19 mouse cellular contexts compared by ENCODE assay signal in the genomic region with DNA sequence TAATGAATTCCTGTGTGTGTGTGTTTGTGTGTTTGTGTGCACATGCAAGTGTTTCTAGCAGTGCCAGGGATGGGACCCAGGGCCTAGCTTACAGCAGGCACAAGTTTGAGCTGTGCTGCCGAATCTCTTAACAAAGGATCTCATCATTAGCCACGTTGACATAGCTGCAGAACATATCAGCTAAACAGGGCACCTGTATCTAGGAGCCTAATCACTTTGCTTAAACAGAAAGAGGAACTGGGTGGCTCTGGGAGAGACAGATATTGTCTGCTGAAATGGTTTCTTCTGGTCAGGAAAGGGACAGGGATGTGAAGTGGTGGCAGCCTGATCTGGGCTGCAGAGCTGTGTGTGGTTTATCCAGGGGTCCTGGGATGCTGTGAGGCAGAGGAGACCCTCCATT.
DNase-seq lines count a peak whose midpoint lies in the region; ATAC-seq and TF ChIP-seq lines count a peak whose summit lies in the region.
"Had no signal": no experiment of that assay in that cellular context is flagged by ENCODE, and none has a peak within 500 bp of the region (broad histone marks: within the 10 kb centered on the region; RNA-seq: fewer than 3 reads in every experiment).

No protein-coding gene starts in this region.

- no peak overlapping the region for H3K9ac ChIP-seq in embryonic facial prominence, embryonic 12.5 days
- no peak overlapping the region for H3K9ac ChIP-seq in kidney, postnatal 0 days (ENCODE audit: low read depth, low read length)
- no peak overlapping the region for H3K9ac ChIP-seq in stomach, postnatal 0 days (ENCODE audit: low read length)
- H3K9ac ChIP-seq: hindbrain, embryonic 14.5 days; intestine, embryonic 15.5 days; lung, embryonic 15.5 days; neural tube, embryonic 15.5 days had no signal

- peak overlapping the region; percentile 48 for H3K27ac ChIP-seq in embryonic facial prominence, embryonic 12.5 days
- H3K27ac ChIP-seq in embryonic facial prominence, embryonic 10.5 days (replicated peaks) = no peak overlapping the region
- peak overlapping the region; percentile 50; the same call in 1 of the 2 replicates for H3K27ac ChIP-seq in kidney, postnatal 0 days
- peak overlapping the region; percentile 76 for H3K27ac ChIP-seq in embryonic fibroblast, embryonic 13.5 days (ENCODE audit: insufficient read depth, low read length)
- no peak overlapping the region for H3K27ac ChIP-seq in stomach, postnatal 0 days (replicated peaks)
- H3K27ac ChIP-seq: hindbrain, embryonic 14.5 days; intestine, embryonic 15.5 days; lung, embryonic 15.5 days; neural tube, embryonic 15.5 days had no signal

- H3K4me1 ChIP-seq in embryonic facial prominence, embryonic 12.5 days = peaks cover 23% of the 10 kb centered on the region
- H3K4me1 ChIP-seq in embryonic facial prominence, embryonic 10.5 days = peaks cover 30% of the 10 kb centered on the region
- 0 out of 2 replicates have a peak, but pooled peaks cover 5% of the 10 kb centered on the region for H3K4me1 ChIP-seq in kidney, postnatal 0 days (replicated peaks; ENCODE audit: insufficient read depth, low read length)
- peaks cover 26% of the 10 kb centered on the region for H3K4me1 ChIP-seq in embryonic fibroblast, embryonic 13.5 days (ENCODE audit: control insufficient read depth, insufficient read depth, low read length)
- H3K4me1 ChIP-seq in stomach, postnatal 0 days (replicated peaks; ENCODE audit: control insufficient read depth, insufficient read depth) = no peaks in the 10 kb centered on the region
- H3K4me1 ChIP-seq: intestine, embryonic 15.5 days had no signal

- TF ChIP-seq EP300 in stomach, postnatal 0 days (optimal IDR thresholded peaks at IDR 0.05) = no peak

- TF ChIP-seq CTCF in kidney, postnatal 0 days (IDR thresholded peaks at IDR 0.05; ENCODE audit: low read depth) = no peak
- no peak for TF ChIP-seq CTCF in embryonic fibroblast, embryonic 13.5 days (IDR thresholded peaks at IDR 0.05; ENCODE audit: borderline replicate concordance, insufficient read depth, low read length)
- no peak for TF ChIP-seq CTCF in stomach, postnatal 0 days (IDR thresholded peaks at IDR 0.05; ENCODE audit: low read depth)

- no peak for ATAC-seq in embryonic facial prominence, embryonic 12.5 days (ENCODE audit: insufficient number of reproducible peaks, insufficient read depth, low FRiP score, low TSS enrichment)
- no peak for ATAC-seq in kidney, postnatal 0 days (replicated peaks; ENCODE audit: low FRiP score, low read depth)
- no peak for ATAC-seq in stomach, postnatal 0 days (ENCODE audit: low FRiP score, low TSS enrichment)
- ATAC-seq: intestine, embryonic 15.5 days had no signal

- no peak overlapping the region for H3K4me3 ChIP-seq in embryonic facial prominence, embryonic 12.5 days
- no peak overlapping the region for H3K4me3 ChIP-seq in embryonic facial prominence, embryonic 10.5 days
- no peak overlapping the region for H3K4me3 ChIP-seq in kidney, postnatal 0 days (replicated peaks; ENCODE audit: low read depth, low read length)
- no peak overlapping the region for H3K4me3 ChIP-seq in embryonic fibroblast, embryonic 13.5 days (ENCODE audit: insufficient read depth, low read length)
- H3K4me3 ChIP-seq in stomach, postnatal 0 days (ENCODE audit: low read depth, low read length) = no peak overlapping the region
- H3K4me3 ChIP-seq: intestine, embryonic 15.5 days; lung, embryonic 15.5 days; myocyte; neural tube, embryonic 15.5 days had no signal

- DNase-seq in embryonic facial prominence, embryonic 10.5 days (ENCODE audit: low spot score) = no peak
- DNase-seq in kidney, postnatal 0 days (ENCODE audit: low spot score) = no peak
- no peak for DNase-seq in kidney, adult 11 months
- peak; percentile 63 for DNase-seq in 416B (ENCODE audit: low read depth)
- DNase-seq in adrenal gland, adult 18-20 months (ENCODE audit: low spot score in 2 of 2) = no peak
- no peak for DNase-seq in stomach, postnatal 0 days (ENCODE audit: low spot score)
- DNase-seq: cerebellum, postnatal 14 days; gastrocnemius, postnatal 25 days; heart, postnatal 14 days; layer of hippocampus, postnatal 36 days; thymus, postnatal 14 days had no signal

- no peak overlapping the region for H3K4me2 ChIP-seq in embryonic facial prominence, embryonic 12.5 days (replicated peaks)
- no peak overlapping the region for H3K4me2 ChIP-seq in kidney, postnatal 0 days (ENCODE audit: low read length)
- H3K4me2 ChIP-seq in stomach, postnatal 0 days (replicated peaks; ENCODE audit: low read depth) = no peak overlapping the region
- H3K4me2 ChIP-seq: heart, embryonic 11.5 days; hindbrain, embryonic 14.5 days; intestine, embryonic 15.5 days; lung, embryonic 15.5 days; neural tube, embryonic 15.5 days had no signal

- no peaks in the 10 kb centered on the region for H3K36me3 ChIP-seq in embryonic facial prominence, embryonic 12.5 days
- H3K36me3 ChIP-seq in embryonic facial prominence, embryonic 10.5 days (replicated peaks) = no peaks in the 10 kb centered on the region
- no peaks in the 10 kb centered on the region for H3K36me3 ChIP-seq in kidney, postnatal 0 days (ENCODE audit: insufficient read depth, low read length)
- no peaks in the 10 kb centered on the region for H3K36me3 ChIP-seq in stomach, postnatal 0 days (ENCODE audit: control insufficient read depth, insufficient read depth, low read length)
- H3K36me3 ChIP-seq: intestine, embryonic 15.5 days; lung, embryonic 15.5 days; neural tube, embryonic 15.5 days had no signal

- WGBS in embryonic facial prominence, embryonic 12.5 days = 63% methylated on average over 2 of the region's 2 CpGs
- 77% methylated on average over 2 of the region's 2 CpGs for WGBS in embryonic facial prominence, embryonic 10.5 days
- 62% methylated on average over 2 of the region's 2 CpGs for WGBS in kidney, postnatal 0 days
- 36% methylated on average over 2 of the region's 2 CpGs for whole genome bisulfite sequencing in stomach, postnatal 0 days

- no peak for TF ChIP-seq POLR2A in embryonic fibroblast, embryonic 13.5 days (IDR thresholded peaks at IDR 0.05; ENCODE audit: low read depth, low read length)

- no peaks in the 10 kb centered on the region for H3K27me3 ChIP-seq in embryonic facial prominence, embryonic 12.5 days
- H3K27me3 ChIP-seq in embryonic facial prominence, embryonic 10.5 days (replicated peaks; ENCODE audit: low read depth, poor library complexity, severe bottlenecking) = peaks cover 3% of the 10 kb centered on the region; the same call in 1 of the 2 replicates
- H3K27me3 ChIP-seq in kidney, postnatal 0 days (ENCODE audit: insufficient read depth, low read length) = no peaks in the 10 kb centered on the region
- no peaks in the 10 kb centered on the region; the same call in 1 of the 2 replicates for H3K27me3 ChIP-seq in stomach, postnatal 0 days (ENCODE audit: control insufficient read depth, insufficient read depth, low read length)
- H3K27me3 ChIP-seq: intestine, embryonic 15.5 days; lung, embryonic 15.5 days; neural tube, embryonic 15.5 days had no signal

- H3K9me3 ChIP-seq in embryonic facial prominence, embryonic 12.5 days = no peaks in the 10 kb centered on the region
- no peaks in the 10 kb centered on the region for H3K9me3 ChIP-seq in embryonic facial prominence, embryonic 10.5 days
- no peaks in the 10 kb centered on the region for H3K9me3 ChIP-seq in kidney, postnatal 0 days (replicated peaks; ENCODE audit: low read length)
- H3K9me3 ChIP-seq in stomach, postnatal 0 days (ENCODE audit: control insufficient read depth, low read length) = no peaks in the 10 kb centered on the region
- H3K9me3 ChIP-seq: intestine, embryonic 15.5 days; lung, embryonic 15.5 days; neural tube, embryonic 15.5 days had no signal

Comparison
In these comparisons a context has a peak if more than half of its experiments do, and no peak if none do; other contexts are left out.
1. H3K27ac ChIP-seq: peak in embryonic facial prominence, embryonic 12.5 days (single experiment), kidney, postnatal 0 days (single experiment) and embryonic fibroblast, embryonic 13.5 days (single experiment); none in embryonic facial prominence, embryonic 10.5 days (single experiment) and stomach, postnatal 0 days (single experiment).